8 mouse cellular contexts compared by ENCODE assay signal in genomic region chr13:23506351-23506750, GRCm38 (mm10). TPM values are rescaled to one million over a fixed set of nuclear protein-coding genes. Genes with fewer than 3 reads are reported as not detected.
A peak's percentile ranks its signal among the peaks of the same experiment; 100 is the strongest.
DNase-seq lines count a peak whose midpoint lies in the region; ATAC-seq lines count a peak whose summit lies in the region.

No protein-coding gene starts in this region.

- H3K4me2 ChIP-seq in embryonic facial prominence, embryonic 12.5 days (replicated peaks), result peak overlapping the region; percentile 55
- H3K4me2 ChIP-seq in intestine, embryonic 15.5 days (replicated peaks), result peak overlapping the region; percentile 57
- peak overlapping the region; percentile 48 for H3K4me2 ChIP-seq in midbrain, embryonic 12.5 days (replicated peaks)

- H3K27me3 ChIP-seq in embryonic facial prominence, embryonic 12.5 days, result no peaks in the 10 kb centered on the region
- no peaks in the 10 kb centered on the region for H3K27me3 ChIP-seq in intestine, embryonic 15.5 days (replicated peaks)
- peaks cover 4% of the 10 kb centered on the region; the same call in 1 of the 2 replicates for H3K27me3 ChIP-seq in midbrain, embryonic 12.5 days

- no peak overlapping the region for H3K9ac ChIP-seq in embryonic facial prominence, embryonic 12.5 days
- no peak overlapping the region for H3K9ac ChIP-seq in intestine, embryonic 15.5 days
- H3K9ac ChIP-seq in midbrain, embryonic 12.5 days (replicated peaks), result no peak overlapping the region

- 5% methylated on average over 13 of the region's 13 CpGs for WGBS in embryonic facial prominence, embryonic 12.5 days
- 18% methylated on average over 13 of the region's 13 CpGs for WGBS in intestine, embryonic 15.5 days
- 2% methylated on average over 13 of the region's 13 CpGs for WGBS in midbrain, embryonic 12.5 days

- no peaks in the 10 kb centered on the region for H3K36me3 ChIP-seq in embryonic facial prominence, embryonic 12.5 days
- no peaks in the 10 kb centered on the region for H3K36me3 ChIP-seq in intestine, embryonic 15.5 days
- no peaks in the 10 kb centered on the region for H3K36me3 ChIP-seq in midbrain, embryonic 12.5 days

- ATAC-seq in embryonic facial prominence, embryonic 12.5 days (ENCODE audit: insufficient number of reproducible peaks, insufficient read depth, low FRiP score, low TSS enrichment), result no peak
- peak; percentile 24; the same call in 1 of the 2 replicates for ATAC-seq in intestine, embryonic 15.5 days
- ATAC-seq in midbrain, embryonic 12.5 days (ENCODE audit: low FRiP score, low read depth), result no peak

- peak; percentile 43 to 60 for DNase-seq in cerebellum, postnatal 14 days
- DNase-seq in cerebellum, adult 8-10 months, result no peak
- DNase-seq in CD4-positive helper T cell, adult 2 months (ENCODE audit: low read depth, low spot score), result peak; percentile 39
- peak; percentile 72 for DNase-seq in thymus, postnatal 14 days
- no peak for DNase-seq in right cerebral cortex, postnatal 36 days (ENCODE audit: low spot score in 2 of 2)

- H3K4me1 ChIP-seq in embryonic facial prominence, embryonic 12.5 days, result peaks cover 14% of the 10 kb centered on the region; the same call in 1 of the 2 replicates
- H3K4me1 ChIP-seq in intestine, embryonic 15.5 days (replicated peaks), result peaks cover 10% of the 10 kb centered on the region
- peaks cover 19% of the 10 kb centered on the region for H3K4me1 ChIP-seq in midbrain, embryonic 12.5 days

- no peaks in the 10 kb centered on the region for H3K9me3 ChIP-seq in embryonic facial prominence, embryonic 12.5 days
- H3K9me3 ChIP-seq in intestine, embryonic 15.5 days, result no peaks in the 10 kb centered on the region
- no peaks in the 10 kb centered on the region for H3K9me3 ChIP-seq in midbrain, embryonic 12.5 days

- peak overlapping the region; percentile 29 for H3K4me3 ChIP-seq in embryonic facial prominence, embryonic 12.5 days
- peak overlapping the region; percentile 26; the same call in 1 of the 2 replicates for H3K4me3 ChIP-seq in intestine, embryonic 15.5 days (replicated peaks)
- peak overlapping the region; percentile 25 for H3K4me3 ChIP-seq in midbrain, embryonic 12.5 days

- H3K27ac ChIP-seq in embryonic facial prominence, embryonic 12.5 days, result peak overlapping the region; percentile 55; the same call in 1 of the 2 replicates
- no peak overlapping the region for H3K27ac ChIP-seq in intestine, embryonic 15.5 days
- H3K27ac ChIP-seq in midbrain, embryonic 12.5 days (replicated peaks), result no peak overlapping the region

RNA-seq across cellular contexts. Expression of gene Btn2a2, which starts 17.7 kb away (rescaled TPM):
- 1.6 TPM in 2 replicates for polyA plus RNA-seq in embryonic facial prominence, embryonic 12.5 days (2016; fragmentation: Nextera tagmentation; extraction: Ambion mirVana)
- polyA plus RNA-seq in intestine, embryonic 15.5 days (2015; fragmentation: Nextera tagmentation; extraction: Ambion mirVana), result 0.16 and 0.23 TPM in 2 replicates
- polyA plus RNA-seq in midbrain, embryonic 12.5 days (2016; fragmentation: Nextera tagmentation; extraction: Ambion mirVana), result 0.10 and 0.17 TPM in 2 replicates

RNA-seq across cellular contexts. Expression of gene Hist1h4h, which starts 24.5 kb away (rescaled TPM):
- 6.2 and 6.8 TPM in 2 replicates for polyA plus RNA-seq in embryonic facial prominence, embryonic 12.5 days (2016; fragmentation: Nextera tagmentation; extraction: Ambion mirVana)
- polyA plus RNA-seq in intestine, embryonic 15.5 days (2015; fragmentation: Nextera tagmentation; extraction: Ambion mirVana), result 4.6 and 4.8 TPM in 2 replicates
- polyA plus RNA-seq in midbrain, embryonic 12.5 days (2016; fragmentation: Nextera tagmentation; extraction: Ambion mirVana), result 4.2 and 4.4 TPM in 2 replicates

RNA-seq across cellular contexts. Expression of gene Hist1h2af, which starts 27.4 kb away (rescaled TPM):
- 10.7 and 15.5 TPM in 2 replicates for polyA plus RNA-seq in embryonic facial prominence, embryonic 12.5 days (2016; fragmentation: Nextera tagmentation; extraction: Ambion mirVana)
- 6.7 TPM in 1 of 2 replicates, not detected in the other for polyA plus RNA-seq in intestine, embryonic 15.5 days (2015; fragmentation: Nextera tagmentation; extraction: Ambion mirVana)
- polyA plus RNA-seq in midbrain, embryonic 12.5 days (2016; fragmentation: Nextera tagmentation; extraction: Ambion mirVana), result 7.9 and 8.4 TPM in 2 replicates

RNA-seq across cellular contexts. Expression of gene Hist1h3g, which starts 28.9 kb away (rescaled TPM):
- 7.8 and 11.8 TPM in 2 replicates for polyA plus RNA-seq in embryonic facial prominence, embryonic 12.5 days (2016; fragmentation: Nextera tagmentation; extraction: Ambion mirVana)
- 6.1 and 6.2 TPM in 2 replicates for polyA plus RNA-seq in intestine, embryonic 15.5 days (2015; fragmentation: Nextera tagmentation; extraction: Ambion mirVana)
- 4.8 and 6.9 TPM in 2 replicates for polyA plus RNA-seq in midbrain, embryonic 12.5 days (2016; fragmentation: Nextera tagmentation; extraction: Ambion mirVana)

RNA-seq across cellular contexts. Expression of gene Hist1h2bh, which starts 36.8 kb away (rescaled TPM):
- 1.3 and 1.5 TPM in 2 replicates for polyA plus RNA-seq in embryonic facial prominence, embryonic 12.5 days (2016; fragmentation: Nextera tagmentation; extraction: Ambion mirVana)
- 1.1 and 1.3 TPM in 2 replicates for polyA plus RNA-seq in intestine, embryonic 15.5 days (2015; fragmentation: Nextera tagmentation; extraction: Ambion mirVana)
- 0.56 and 0.64 TPM in 2 replicates for polyA plus RNA-seq in midbrain, embryonic 12.5 days (2016; fragmentation: Nextera tagmentation; extraction: Ambion mirVana)

Comparison
In these comparisons a context has a peak if more than half of its experiments do, and no peak if none do; other contexts are left out.
1. DNase-seq: peak in cerebellum, postnatal 14 days (2 of 2), CD4-positive helper T cell, adult 2 months (single experiment) and thymus, postnatal 14 days (single experiment); none in cerebellum, adult 8-10 months (single experiment) and right cerebral cortex, postnatal 36 days (0 of 2).
2. Peak in every context shown above with its lines, with median percentiles within 50 percentile points of each other: H3K4me2 ChIP-seq and H3K4me3 ChIP-seq.